Mouse (Mus musculus): Measurements from ENCODE around the gene AC140267.1. TPM values are rescaled to one million over a fixed set of nuclear protein-coding genes. Genes with fewer than 3 reads are reported as not detected.

Gene AC140267.1
- total RNA-seq (2022) = 10 to 100 TPM in 2 of 4 experiments, 1 to 10 TPM in 2; 3.3 to 22.6 (median 9.7) TPM

DNA sequence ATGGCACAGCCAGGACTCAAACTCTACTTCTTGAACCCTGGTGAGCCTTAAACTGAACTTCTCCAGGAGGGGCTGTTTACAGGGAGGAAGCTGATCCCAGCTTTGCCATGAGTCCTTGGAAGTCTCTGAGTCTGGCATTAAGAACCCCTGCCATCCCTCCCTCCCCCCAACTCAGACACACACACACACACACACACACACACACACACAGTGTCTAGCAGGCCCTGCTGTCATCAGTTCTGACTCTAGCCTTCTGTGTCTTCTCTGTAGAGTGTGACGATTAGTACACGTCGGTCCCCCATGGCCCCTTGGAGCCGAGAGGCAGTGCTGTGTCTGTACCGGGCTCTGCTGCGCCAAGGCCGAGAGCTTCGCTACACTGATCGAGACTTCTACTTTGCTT lies at the start of gene AC140267.1:
Gene AC140267.1, plus strand, starts transcription at position 301 of the 400 bp plus-strand sequence.
- DNase-seq (ENCODE audit: low spot score in 2 of 2) = no peak

DNA sequence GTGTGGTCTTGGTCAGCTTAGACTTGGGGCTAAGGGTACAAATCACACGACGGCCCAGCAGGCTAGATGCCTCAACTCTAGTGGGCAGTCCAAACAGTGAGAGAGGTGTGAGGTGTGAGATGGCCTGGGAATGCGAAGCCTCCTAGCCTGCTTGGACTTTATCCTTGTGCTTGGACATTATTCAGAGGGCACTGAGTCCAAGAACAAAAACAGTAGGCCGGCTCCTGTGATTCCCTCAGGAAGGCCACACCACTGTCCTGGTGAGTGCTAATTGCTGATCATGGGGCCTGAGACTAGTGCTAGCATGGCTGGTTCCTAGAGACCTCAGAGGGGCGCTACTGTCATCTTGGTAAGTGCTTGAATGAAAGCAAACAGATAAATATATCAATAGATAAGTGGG lies 46.7 kb upstream of the AC140267.1 start:
- no peak for DNase-seq (ENCODE audit: low spot score in 2 of 2)

DNA sequence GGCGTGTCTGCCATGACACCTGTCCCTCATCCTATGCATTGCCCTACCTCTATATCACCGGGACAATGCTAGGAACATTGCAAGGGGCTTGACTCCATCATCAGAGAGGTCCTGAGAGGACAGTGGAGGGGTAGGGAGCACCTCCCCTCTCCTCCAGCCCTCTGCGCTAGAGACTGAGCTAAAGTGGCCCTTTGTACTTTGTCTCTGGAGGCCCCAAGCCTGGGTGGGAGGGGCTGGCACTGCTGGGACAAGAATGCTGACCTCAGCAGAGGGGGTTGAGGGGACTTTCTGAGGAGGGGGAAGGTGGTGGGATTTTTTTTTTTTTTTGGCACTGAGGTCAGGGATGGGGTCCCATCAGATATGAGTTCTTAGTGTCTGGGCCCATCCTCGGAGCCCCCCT lies 45.6 kb upstream of the AC140267.1 start:
- no peak for DNase-seq (ENCODE audit: low spot score in 2 of 2)

DNA sequence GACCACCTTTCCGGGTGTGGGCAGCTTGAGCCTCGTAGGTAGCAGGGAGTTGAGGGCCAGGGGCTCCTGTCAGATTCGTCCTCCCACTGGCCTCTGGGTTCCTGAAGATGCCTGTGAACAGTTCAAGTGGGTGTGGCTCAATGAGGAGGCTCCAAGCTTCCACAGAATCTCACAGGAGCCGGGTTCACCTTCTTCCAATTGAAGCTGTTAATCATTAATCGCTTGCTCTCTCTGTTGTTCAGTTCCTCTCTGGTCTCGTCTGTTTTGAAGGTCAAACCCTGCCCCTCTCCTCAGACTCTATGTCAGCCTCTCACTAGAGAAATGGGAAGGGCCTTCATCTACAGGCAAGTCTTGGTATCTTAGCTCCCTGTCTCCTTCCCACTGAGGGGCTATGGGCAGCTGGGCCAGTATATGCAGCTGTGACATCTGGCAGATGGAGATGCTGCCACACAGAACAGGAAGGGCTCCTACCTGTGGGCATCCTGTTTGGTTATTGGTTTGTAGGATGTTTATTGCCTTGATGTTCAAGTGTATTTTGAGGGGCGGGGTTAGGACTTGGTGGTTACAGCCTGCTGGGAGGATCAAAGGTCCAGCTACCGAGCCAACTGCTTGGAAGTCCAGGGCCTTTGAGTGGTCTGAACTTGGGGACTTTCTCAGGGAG lies 43.9 kb upstream of the AC140267.1 start:
- no peak for DNase-seq (ENCODE audit: low spot score in 2 of 2)

DNA sequence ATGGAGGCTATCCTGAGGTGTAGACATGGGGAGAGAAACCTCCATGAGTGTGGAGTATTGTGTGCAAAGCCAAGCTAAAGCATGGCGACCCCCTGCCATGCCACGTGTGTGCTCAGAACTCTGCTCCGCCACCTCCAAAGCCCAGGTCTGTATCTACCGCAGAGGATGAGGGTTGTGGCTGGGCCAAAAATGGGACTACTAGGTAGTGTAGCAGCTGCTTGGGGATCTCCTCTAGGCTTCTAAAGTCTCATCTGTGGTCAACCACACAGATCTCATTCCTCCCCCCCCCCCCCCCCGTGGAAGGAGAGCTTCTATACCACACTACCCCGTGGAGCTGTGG lies 43.4 kb upstream of the AC140267.1 start:
- DNase-seq (ENCODE audit: low spot score in 2 of 2) = no peak

DNA sequence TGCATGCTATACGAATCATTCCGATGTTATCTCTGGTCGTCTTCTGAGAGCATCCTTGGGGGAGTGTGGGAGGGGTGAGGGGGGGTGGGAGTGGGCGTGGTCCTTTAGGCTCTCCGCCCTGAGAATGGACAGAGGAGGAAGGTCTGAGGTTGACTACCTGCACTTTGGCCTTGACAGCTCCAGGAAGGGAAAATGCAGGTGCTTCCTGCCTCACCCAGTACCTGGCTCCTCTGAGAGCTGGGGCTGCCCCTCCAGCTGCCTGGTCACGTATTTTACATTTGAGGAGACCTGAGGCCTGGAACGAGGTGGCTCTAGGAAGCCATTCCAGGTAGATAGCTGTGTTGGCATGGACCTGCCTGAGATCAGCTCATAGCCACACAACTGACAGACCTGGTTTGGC lies 42.8 kb upstream of the AC140267.1 start:
- no peak for DNase-seq (ENCODE audit: low spot score in 2 of 2)

DNA sequence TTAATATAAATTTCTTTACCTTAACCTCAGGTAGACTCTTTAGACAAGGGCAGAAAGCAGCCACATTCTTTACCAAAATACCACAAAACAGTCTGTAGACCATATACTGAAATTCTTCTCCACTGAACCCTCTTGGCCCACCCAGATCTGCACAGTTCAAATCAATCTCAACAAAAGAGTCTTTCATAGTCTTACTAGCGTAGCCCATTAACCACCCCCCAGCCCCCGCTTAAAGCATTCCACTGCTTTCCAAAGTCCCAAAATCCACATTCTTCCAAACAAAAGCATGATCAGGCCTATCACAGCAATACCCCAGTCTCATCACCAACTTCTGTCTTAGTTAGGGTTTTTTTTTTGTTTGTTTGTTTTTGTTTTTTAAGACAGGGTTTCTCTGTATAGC lies 36.1 kb upstream of the AC140267.1 start:
- DNase-seq (ENCODE audit: low spot score in 2 of 2) = no peak

DNA sequence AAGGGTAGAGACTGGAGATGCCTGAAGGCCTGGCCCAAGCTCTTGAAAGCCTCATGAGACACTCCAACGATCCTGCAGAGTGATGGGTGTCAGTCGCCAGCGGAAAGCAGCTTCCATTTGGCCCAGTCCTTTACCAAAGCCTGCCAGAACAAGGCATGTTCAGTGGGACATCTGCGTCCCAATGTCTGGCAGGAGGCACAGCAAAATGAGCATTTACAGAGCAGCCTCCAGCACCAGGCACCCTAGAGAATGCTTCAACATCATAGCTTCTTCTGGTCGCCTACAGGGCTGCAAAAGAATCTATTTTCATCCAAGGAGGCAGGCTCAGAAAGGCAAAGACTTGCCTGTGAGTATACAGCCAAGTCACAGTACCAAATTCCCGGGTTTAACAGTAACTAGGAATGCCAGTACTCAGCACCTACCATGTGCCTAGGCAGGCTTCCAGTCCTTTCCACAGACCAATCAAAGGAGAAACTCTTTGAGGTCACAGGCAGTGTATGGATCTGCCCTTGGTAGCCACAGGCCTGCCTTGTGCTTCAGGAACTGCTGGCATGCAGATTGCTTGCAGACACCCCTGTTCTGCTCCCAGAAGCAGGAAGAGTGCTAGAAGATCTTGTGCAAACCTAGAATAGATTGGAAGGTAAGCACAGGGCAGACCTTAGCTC lies 33.4 kb upstream of the AC140267.1 start:
- DNase-seq (ENCODE audit: low spot score in 2 of 2) = no peak

DNA sequence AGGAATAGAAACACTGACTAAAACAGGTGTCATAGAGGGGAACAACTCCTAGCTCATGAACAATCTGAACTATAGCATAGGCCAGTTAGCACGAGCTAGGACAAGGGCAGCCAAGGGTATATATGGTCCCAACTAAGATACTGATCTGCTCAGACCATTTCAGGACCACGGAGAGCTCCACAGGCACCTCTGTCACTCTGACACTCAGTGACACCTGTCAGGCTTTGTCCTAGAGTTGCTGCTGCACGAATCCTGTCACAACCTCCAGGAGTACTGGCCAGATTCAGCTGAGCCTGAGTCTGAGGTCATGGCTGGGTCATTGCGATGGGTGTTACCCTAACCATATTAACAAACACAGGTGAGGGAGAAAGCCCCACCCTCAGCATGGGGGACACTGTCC lies 32.2 kb upstream of the AC140267.1 start:
- no peak for DNase-seq (ENCODE audit: low spot score in 2 of 2)

DNA sequence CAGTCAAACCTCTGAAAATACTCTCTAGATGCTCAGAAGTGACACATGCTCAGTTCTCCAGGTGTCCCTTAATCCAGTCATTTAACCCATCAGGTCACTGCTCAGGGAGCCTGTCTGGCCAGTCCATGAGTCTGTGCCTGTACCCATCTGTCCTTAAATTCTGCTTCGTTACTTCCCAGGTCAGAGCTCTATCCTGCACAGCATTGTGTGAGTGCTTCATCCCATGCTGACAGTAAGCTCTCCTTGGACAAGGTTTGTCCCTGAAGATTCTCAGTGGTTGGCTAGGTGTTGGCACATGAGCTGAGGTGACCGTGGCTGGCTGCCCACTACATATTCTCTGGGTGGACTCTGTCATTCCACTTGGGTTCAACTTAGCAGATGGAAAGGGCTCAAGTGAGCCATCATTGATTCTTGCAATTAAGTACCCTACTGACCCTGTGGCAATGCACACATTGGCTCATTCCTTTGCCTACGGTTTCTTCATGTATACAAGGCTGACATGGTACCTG lies 29.5 kb upstream of the AC140267.1 start:
- no peak for DNase-seq (ENCODE audit: low spot score in 2 of 2)

DNA sequence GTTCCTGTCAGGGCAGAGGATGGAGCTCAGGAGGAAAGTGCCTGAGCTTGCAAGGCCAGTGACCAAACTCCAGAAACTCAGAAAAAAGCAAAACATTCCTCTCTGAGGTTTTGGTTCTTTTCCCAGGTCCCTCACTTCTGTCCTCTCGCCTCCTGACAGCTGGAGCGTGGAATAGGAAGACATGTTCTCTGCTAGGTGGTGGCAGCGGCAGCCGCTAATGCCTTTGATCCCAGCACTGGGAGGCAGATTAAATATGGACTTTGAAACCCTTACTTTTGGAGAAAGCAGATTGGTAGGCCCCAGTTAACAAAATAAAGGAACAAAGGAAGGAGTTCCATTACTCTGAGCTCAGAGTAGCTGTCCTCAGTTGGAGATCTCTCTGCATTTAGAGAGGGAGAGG lies 27.2 kb upstream of the AC140267.1 start:
- DNase-seq (ENCODE audit: low spot score in 2 of 2) = no peak

DNA sequence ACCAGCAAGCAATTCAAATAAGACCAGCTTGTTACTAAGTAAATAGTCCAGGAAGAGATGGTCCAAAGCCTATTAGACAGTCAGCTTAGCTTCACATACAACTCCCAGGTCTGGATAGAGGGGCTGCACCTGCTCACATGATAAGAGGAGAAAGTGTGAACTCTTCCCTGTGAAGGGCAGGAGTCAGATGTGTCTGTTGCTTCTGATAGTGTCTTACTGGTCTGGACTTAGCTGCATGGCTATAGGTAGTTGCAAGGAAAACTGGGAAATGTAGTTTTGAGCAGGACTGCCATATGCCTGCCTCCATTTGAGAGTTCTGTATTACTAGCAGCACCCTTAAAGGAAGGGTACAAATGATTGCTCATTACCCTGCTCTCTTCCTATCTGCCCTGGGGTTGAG lies 21.9 kb upstream of the AC140267.1 start:
- DNase-seq (ENCODE audit: low spot score in 2 of 2) = no peak

DNA sequence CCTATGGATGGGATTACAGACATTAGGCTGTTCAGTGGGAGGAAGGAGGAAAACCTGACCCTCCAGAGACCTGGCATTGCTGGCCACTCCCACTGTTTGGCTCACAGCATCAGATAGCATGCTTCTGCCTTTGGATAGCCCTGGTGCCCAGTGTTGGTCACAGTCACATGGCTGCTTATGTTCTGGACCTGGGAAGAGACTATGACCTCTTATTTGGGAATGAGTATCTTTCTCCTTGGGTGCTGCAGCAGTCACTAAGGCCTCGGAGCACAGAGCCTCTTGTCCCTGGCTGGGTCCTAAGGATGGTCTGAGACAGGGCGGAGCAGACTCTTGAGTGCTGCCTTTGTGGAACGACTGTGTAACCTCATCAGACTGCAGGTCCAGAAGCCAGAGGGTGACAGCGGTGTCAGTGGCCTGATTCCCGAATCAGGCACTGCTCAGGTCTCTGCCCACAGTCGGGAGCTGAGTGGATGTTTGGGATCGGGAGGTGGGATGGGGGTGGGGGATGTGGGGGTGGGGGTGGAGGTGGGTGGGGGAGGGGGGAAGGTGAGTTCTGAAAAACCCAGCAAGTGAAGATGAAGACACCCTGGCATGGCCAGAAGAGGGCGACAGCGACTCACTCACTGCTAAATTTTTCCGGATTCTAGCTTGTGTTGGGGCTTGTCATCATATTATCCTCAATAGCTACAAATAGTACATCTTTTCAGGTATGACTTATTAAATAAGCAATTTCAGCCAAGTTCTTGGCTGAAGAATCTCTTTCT lies 19.7 kb upstream of the AC140267.1 start:
- DNase-seq (ENCODE audit: low spot score in 2 of 2) = no peak

DNA sequence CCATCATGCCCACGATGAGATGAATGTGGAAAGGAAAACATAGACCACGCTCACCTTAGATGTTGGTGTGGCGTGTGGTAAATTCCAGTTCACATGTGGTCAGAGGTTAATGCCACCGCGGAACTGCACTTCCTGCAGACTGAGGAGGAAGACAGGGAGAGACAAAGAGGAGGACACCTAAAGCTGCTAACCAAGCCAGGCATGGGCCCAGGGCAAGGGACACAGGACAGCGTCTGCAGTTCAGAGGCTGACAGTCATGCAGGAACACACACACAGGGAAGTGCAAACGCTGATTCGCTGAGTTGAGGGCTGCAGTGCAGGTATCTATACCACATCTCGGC lies 19.2 kb upstream of the AC140267.1 start:
- no peak for DNase-seq (ENCODE audit: low spot score in 2 of 2)

DNA sequence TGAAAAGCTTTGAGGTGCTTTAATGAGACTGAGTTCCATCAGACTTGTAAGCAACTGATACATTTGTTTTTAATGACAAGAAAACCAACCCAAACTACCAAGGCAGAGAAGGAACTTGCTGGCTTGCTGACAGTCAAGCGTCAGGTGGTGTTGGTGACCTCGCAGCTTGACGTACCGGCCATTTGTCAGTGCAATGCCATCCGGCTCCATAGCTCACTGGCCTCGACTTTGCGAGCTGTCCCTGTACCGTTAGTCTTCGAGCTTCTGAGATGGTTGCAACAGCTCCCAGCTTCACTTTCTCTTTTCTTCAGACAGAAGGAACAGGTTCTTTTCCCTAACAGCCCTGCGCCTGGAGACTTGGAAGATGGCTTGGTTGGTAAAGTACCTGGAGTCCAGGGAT lies 18.2 kb upstream of the AC140267.1 start:
- DNase-seq (ENCODE audit: low spot score in 2 of 2) = no peak

DNA sequence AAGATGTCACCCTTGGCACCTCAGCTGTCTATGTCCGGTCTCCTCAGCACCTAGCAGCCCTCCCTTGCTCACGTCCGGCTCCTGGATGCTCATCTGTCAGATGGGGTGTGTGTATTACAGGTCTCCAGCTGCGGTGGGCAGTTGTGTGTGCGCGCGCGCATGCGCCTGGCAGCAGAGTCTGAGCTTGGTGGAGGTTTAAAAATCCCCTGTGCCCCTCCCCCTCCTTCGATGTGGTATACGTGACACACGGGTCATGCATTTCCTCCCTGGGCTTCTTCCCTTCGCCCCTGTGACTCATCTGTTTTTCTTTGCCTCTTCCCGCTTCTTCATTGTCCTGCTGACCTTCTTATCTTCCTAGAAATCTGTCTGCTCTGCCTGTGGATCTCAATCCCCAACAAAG lies 16.4 kb upstream of the AC140267.1 start:
- DNase-seq (ENCODE audit: low spot score in 2 of 2) = no peak

DNA sequence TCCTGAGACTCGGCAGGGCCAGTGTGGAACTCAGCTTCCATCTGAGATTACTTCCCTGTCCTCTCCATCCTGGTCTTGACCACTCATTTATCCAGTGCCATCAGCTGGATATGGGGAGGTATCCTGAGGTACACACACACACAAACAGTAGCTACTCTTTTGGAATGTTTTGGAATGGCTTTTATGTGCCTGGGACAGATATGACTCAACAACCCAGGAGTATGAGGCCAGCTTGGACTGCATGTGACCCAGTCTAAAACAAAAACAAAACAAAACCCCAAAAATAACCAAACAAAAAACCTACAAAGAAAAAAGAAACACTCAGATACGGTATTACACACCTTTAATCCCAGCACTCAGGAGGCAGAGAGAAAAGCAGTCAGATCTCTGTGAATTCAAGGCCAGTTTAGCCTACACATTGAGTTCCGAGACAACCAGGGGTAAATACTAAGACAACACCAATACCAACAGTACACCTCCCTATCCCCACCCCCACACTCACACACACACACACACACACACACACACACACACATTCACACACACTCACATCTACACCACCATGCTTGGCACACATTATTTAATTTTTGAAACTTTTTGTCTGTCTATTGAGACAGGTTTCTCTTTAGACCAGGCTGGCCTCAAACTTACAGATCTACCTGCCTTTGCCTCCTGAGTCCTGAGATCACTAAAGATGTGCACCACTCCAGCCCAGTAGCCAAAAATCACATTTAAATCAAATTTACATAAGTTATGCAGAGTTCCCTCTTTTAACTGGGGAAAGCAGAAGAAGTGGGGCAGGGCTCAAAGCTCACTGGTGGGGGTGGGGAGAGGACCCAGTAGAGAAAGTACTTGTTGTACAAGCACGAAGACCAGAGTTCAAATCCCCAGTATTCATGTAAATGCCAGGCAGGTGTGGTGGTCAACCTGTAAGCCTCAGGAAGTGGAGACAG lies 15.7 kb upstream of the AC140267.1 start:
- no peak for DNase-seq (ENCODE audit: low spot score in 2 of 2)

DNA sequence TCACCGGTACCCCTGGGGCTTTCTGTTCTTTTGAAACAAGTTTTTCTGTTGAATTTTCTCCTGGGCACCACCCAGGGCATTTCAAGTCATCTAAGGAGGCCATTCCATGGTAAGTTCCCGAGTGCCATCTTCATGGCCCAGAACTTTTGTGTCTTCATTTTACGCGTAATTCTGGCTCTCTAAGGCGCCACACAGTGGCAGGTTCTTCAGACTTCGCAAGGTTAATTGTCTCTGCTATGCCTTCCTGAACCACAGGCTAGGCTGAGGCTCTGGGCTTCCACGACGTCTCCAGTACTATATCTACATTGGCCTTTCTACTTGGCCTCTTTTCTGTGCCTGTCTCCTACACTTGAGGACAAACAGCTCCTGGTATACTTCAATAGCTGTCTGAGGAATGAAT lies 14.6 kb upstream of the AC140267.1 start:
- DNase-seq (ENCODE audit: low spot score in 2 of 2) = no peak

DNA sequence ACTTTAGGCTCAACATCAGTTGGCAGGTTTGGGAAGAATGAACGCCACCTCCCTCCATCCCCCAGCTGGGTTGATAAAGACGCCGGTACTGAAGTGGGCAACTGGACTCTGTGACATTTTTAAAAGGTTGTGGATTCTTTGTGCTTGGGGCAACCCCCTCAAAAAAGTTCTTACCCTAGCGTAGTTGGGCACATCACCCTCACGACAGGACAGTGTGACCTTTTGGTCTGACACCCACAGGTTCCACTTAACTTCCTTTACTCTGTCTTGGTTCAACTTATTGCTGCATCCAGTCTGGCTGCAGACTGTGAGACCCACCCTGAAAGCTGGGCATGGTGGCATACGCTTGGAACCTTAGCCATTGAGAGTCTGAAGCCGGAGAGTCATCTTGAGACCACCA lies 11.9 kb upstream of the AC140267.1 start:
- no peak for DNase-seq (ENCODE audit: low spot score in 2 of 2)

DNA sequence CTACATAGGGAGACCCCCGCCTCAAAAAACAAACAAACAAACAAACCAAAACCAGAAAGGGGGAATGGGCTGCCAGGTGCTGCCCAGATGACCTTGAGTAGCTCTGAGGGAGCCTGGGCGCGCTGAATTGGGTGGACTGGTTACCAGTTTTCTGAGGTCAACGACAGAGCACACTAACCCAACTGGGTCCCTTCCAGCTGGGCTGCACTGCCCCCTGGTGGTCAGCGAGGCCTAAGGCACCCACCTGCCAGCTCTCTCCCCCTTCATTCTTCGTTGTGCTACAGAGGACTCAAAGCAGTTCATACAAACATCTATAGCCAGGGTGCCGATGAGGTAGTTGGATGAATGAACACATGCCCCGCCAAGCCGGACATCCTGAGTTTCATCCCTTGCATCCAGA lies 10.4 kb upstream of the AC140267.1 start:
- peak; percentile 26 to 41 for DNase-seq (ENCODE audit: low spot score in 2 of 2)

DNA sequence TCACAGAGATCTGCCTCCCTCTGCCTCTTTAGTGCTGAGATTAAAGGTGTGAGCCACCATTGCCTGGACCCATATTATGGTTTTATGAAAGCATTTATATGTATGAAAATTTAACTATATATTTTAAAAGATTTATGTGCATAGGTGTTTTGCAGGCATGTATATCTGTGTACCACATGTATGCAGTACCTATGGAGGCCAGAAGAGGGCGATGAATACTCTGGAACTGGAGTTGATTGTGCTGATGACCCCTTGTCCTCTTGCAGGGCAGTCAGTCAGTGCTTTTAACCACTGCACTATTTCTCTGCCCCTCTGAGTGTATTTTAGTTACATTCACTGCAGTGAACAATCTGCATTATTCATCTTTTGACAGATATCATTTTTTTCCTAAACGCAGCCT lies 9.8 kb upstream of the AC140267.1 start:
- no peak for DNase-seq (ENCODE audit: low spot score in 2 of 2)

Data from gastrocnemius, adult 8-10 months (tissue).